Mouse (Mus musculus) midbrain, embryonic 12.5 days (tissue): ENCODE results near the gene Tprkb. TPM values are rescaled to one million over a fixed set of nuclear protein-coding genes. Genes with fewer than 3 reads are reported as not detected.
"Not testable (repeated sequence)": the region's sequence is repeated elsewhere in the genome, so short reads cannot be mapped to it uniquely, and the experiment has no call there.

Source experiments
- ATAC-seq: fragments of 200-750 bp; cut with Nextera tagmentation; 2 replicates; pipeline ENCODE4 v1.8.0; 2017; ENCODE audit warnings: low read depth, moderate TSS enrichment, moderate library complexity; ENCODE audit not compliant: low FRiP score
- H3K27ac ChIP-seq: fragments of 300-500 bp; sonication (generic); replicated peaks from 2 replicates; pipeline ENCODE4 v1.5.1; 2016; ENCODE audit warnings: mild to moderate bottlenecking
- H3K27me3 ChIP-seq: fragments of 300-500 bp; sonication (generic); 2 replicates; pipeline ENCODE4 v1.6.1; 2016; ENCODE audit warnings: mild to moderate bottlenecking
- H3K36me3 ChIP-seq: fragments of 300-500 bp; sonication (generic); 2 replicates; pipeline ENCODE4 v1.6.1; 2016
- H3K4me1 ChIP-seq: fragments of 300-500 bp; sonication (generic); 2 replicates; pipeline ENCODE4 v1.6.1; 2016
- H3K4me2 ChIP-seq: fragments of 300-500 bp; sonication (generic); replicated peaks from 2 replicates; pipeline ENCODE4 v1.6.1; 2016; ENCODE audit warnings: mild to moderate bottlenecking, moderate library complexity
- H3K4me3 ChIP-seq: fragments of 300-500 bp; sonication (generic); 2 replicates; pipeline ENCODE4 v1.5.1; 2016; ENCODE audit warnings: mild to moderate bottlenecking
- H3K9ac ChIP-seq: fragments of 300-500 bp; sonication (generic); replicated peaks from 2 replicates; pipeline ENCODE4 v1.6.1; 2016; ENCODE audit warnings: mild to moderate bottlenecking, moderate library complexity
- H3K9me3 ChIP-seq: fragments of 300-500 bp; sonication (generic); 2 replicates; pipeline ENCODE4 v1.6.1; 2016; ENCODE audit warnings: mild to moderate bottlenecking
- WGBS: fragments of 180-500 bp; shearing (Covaris S2); methylation state at CpG from one replicate; pipeline ENCODE4 v1.1.7; 2016; 5-methylcytosine and 5-hydroxymethylcytosine counted together
- polyA plus RNA-seq: library from polyadenylated mRNA; unstranded; fragments of >200 nt; fragmentation: Nextera tagmentation; extraction: Ambion mirVana; gene quantifications from 2 replicates; pipeline ENCODE4 v1.2.1, GENCODE M21; 2016

Gene Tprkb
- polyA plus RNA-seq, 1 experiment from 2014 or later, result 35.5 TPM

DNA sequence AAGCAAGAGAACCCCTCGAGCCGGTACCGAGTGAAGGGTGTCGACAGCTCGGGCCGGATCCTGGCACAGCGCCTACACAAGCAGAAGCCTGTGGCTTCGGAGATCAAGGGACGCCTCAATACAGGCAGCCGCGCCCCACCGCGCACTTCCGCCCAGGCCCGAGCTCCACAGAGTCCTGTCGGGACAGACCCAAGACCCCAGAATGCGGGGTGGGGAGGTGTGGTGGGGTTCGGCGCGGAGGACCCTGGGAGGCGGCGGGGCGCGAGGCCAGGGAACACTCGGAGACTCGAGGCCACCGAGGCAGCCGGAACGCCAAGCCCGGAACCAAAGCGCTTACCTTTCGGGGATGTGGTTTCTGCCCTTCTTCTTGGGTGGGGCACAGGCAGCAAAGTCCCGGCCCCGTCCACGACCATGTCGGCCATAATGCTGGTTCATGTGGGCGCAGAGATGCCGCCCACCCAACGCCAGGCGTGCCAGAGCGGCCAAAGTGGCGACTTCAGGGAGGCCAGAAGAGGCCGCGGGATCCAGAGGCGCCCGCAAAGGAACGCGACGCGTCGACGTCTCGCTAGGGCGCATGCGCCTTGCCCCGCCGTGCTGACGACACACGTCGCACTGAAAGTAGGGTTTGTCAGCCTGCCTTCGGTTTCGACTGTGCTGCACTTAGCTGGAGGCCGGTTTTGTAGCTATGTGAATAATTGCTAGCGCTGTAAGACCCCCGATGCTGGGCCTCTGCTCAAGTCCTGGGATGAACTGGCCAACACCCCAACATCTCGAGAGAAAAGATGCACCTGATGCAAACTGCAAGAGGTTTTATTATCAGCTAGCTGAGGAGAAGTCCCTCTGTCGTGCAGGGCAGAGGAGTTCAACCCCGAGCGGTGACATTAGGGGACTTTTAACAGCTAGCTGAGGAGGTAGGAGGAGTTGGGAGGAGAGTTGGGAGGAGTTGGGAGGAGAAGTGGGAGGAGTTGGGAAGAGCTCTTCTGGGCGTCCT lies 49.7 kb downstream of the Tprkb start, which contains the start of gene Dusp11:
Dusp11 (minus strand) TSS at position 567 of the 991 bp plus-strand sequence.
- under 1% methylated on average over 70 of the region's 70 CpGs for WGBS

DNA sequence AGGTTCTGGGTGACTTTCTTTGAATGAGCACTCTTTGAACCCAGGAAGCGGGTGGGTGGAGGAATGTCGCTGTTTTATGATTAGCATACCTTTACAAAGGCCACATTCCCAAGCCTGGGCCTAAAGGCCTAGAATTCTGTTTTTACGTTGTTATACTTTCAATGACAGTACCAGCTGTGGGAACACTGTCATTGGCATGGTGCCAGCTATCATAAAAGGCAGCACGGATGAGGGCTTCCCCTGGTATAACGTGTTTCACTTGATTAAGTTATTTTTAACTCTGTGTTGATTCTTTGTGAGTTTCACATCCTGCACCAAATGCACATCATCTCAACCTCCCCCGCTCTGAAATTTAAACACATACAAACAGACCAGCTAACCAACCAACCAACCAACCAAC lies 54.4 kb downstream of the Tprkb start:
- WGBS, result 57% methylated on average over 6 of the region's 6 CpGs
- H3K9ac ChIP-seq, H3K4me1 ChIP-seq, H3K4me3 ChIP-seq, H3K4me2 ChIP-seq, H3K9me3 ChIP-seq, H3K36me3 ChIP-seq, H3K27ac ChIP-seq, ATAC-seq, H3K27me3 ChIP-seq: not testable (repeated sequence)

More for the DNA sequence above, 49.7 kb downstream of the Tprkb start, which contains the start of gene Dusp11:
- Histone ChIP-seq H3K4me3 (peak within 1 kb of the TSS; percentile 77), H3K9ac (peak within 1 kb of the TSS; percentile 81), H3K27me3 (no peaks in the 10 kb centered on the region), H3K4me2 (peak within 1 kb of the TSS; percentile 76), H3K4me1 (peaks cover 15% of the 10 kb centered on the region), H3K27ac (peak within 1 kb of the TSS; percentile 93), H3K9me3 (no peaks in the 10 kb centered on the region), H3K36me3 (peaks cover 17% of the 10 kb centered on the region)
- ATAC-seq, result peak; percentile 96

DNA sequence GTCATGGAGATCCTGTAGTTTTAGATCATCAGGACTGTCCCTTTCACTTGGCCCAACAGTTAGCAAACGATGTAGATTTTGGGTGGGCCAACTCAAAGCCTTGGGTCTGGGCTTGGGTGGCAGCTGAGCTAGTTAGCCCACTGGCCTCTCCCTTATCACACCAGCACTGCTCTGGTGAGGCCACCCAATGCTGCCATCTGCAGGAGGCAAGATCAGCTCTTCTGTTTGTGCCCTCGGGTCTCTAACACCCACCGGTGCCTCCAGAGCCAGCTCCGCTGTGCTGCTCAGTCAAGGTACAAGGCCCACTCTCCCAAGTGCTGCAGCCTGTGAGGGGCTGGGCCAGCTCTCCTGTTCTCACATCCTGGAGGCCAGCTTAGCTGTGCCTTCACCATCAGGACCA lies 55.0 kb downstream of the Tprkb start:
- no peak overlapping the region for H3K9ac ChIP-seq
- H3K9me3 ChIP-seq, result no peaks in the 10 kb centered on the region
- no peak overlapping the region for H3K4me2 ChIP-seq
- H3K27ac ChIP-seq, result no peak overlapping the region
- H3K27me3 ChIP-seq, result no peaks in the 10 kb centered on the region
- ATAC-seq, result no peak
- no peaks in the 10 kb centered on the region for H3K4me1 ChIP-seq
- H3K4me3 ChIP-seq, result no peak overlapping the region
- 76% methylated on average over 4 of the region's 4 CpGs for WGBS
- no peaks in the 10 kb centered on the region for H3K36me3 ChIP-seq

DNA sequence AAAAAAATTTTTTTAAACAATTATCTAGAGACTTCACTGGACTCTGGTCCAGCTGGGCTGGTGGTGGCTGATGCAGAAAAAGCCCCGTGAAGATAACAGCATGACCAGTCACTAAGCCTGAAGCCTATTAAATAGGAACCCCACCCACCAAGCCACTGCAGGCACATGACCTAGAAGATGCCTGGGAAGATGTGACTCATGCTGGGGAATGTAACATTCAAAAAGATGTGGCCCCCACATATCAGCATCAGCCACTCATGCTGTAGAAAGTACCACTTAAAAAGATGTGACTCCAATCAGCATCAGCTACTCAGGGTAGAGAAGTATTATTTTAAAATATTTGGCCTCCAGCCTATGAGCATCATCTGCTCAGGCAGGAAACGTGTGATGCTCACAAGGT lies 58.2 kb downstream of the Tprkb start:
- WGBS, result 71% methylated on average over 2 of the region's 2 CpGs
- no peaks in the 10 kb centered on the region for H3K4me1 ChIP-seq
- ATAC-seq, result no peak
- no peak overlapping the region for H3K4me2 ChIP-seq
- no peak overlapping the region for H3K4me3 ChIP-seq
- H3K36me3 ChIP-seq, result no peaks in the 10 kb centered on the region
- H3K9me3 ChIP-seq, result no peaks in the 10 kb centered on the region
- H3K27ac ChIP-seq, result no peak overlapping the region
- no peaks in the 10 kb centered on the region for H3K27me3 ChIP-seq
- H3K9ac ChIP-seq, result no peak overlapping the region

GRCm38 (mm10) chr6:85972699-85973098 lies 61.0 kb downstream of the Tprkb start:
- Histone ChIP-seq H3K4me2 (no peak overlapping the region), H3K4me1 (no peaks in the 10 kb centered on the region), H3K27ac (no peak overlapping the region), H3K9ac (no peak overlapping the region), H3K36me3 (no peaks in the 10 kb centered on the region), H3K9me3 (no peaks in the 10 kb centered on the region), H3K4me3 (no peak overlapping the region), H3K27me3 (no peaks in the 10 kb centered on the region)
- no peak for ATAC-seq
- WGBS, result 69% methylated on average over 3 of the region's 3 CpGs

DNA sequence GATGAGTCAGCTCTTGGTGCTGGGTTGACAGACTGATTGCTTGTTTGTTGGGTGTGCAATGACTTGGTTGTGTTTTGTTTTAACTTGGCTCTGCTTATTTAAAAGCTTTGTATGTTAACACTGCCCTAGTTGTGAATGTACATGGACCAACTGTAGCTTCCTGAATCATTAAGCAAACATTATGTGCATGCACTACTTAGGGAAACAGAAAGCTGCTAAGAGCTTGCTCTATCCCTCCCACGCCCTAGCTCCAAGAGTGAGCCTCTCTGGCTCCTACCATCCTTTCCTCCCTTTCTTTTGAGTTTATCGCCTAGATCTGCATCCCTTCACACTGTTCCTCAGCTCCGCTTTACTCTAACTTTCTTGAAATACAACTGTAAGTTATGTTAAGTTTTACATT lies 61.7 kb downstream of the Tprkb start:
- Histone ChIP-seq H3K36me3 (no peaks in the 10 kb centered on the region), H3K4me3 (no peak overlapping the region), H3K9me3 (no peaks in the 10 kb centered on the region), H3K27me3 (no peaks in the 10 kb centered on the region), H3K4me2 (no peak overlapping the region), H3K9ac (no peak overlapping the region), H3K27ac (no peak overlapping the region), H3K4me1 (no peaks in the 10 kb centered on the region)
- ATAC-seq, result no peak
- 91% methylated on average over 3 of the region's 3 CpGs for WGBS

DNA sequence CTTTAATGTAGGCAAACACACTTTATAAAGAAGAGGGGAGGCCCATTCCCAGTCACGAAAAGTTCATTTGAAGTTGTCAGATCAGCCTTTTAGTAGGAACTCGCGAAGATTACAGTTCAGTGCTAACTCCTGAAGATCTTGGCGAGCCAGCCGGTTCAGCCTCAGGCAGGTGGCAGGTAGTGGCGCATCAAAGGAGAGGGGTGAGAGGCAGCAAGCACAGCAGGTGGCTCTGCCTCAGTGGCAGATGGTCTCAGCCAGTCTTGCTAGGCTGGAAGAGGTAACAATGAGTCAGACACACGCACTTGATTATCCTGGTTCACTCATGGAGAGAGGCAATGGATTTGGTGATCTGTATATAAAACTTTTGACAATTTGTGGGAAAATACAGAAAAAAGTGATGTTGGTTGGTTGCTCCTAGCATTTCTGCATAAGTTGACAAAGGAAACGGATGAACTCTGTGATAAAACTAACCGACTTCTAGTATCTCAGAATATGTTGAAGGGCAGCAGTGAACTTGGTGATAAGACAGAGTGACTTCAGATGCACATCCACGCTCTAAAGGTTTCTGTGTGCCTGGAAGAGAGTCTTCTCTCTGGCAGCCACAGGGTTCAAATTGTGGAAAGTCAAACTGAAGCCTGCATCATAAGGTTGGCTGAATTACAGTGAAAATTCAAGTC lies 63.4 kb downstream of the Tprkb start:
- Histone ChIP-seq H3K36me3 (no peaks in the 10 kb centered on the region), H3K27ac (no peak overlapping the region), H3K4me2 (no peak overlapping the region), H3K27me3 (no peaks in the 10 kb centered on the region), H3K4me3 (no peak overlapping the region), H3K9me3 (0 out of 2 replicates have a peak, but pooled peaks cover 3% of the 10 kb centered on the region), H3K9ac (no peak overlapping the region), H3K4me1 (no peaks in the 10 kb centered on the region)
- no peak for ATAC-seq
- WGBS, result 68% methylated on average over 10 of the region's 10 CpGs

DNA sequence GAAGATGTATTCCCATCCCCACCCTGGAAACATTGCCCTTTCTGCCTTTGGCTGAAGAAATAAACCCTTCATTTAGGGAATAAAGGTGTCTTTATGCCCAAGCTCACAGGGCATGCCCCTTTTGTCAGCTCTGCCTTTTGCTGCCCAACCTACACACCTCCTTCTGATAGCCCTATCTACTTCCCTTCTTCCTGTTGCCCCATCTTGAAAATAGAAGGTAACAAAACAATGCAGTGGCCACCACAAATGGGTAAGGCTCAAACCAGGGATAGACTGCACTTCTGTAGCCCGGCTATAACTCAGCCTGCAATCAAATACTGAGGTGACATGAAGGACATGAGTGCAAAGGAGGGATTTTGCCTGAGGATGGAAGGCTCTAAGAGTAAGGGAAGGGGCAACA lies 64.1 kb downstream of the Tprkb start:
- Histone ChIP-seq H3K36me3 (no peaks in the 10 kb centered on the region), H3K4me3 (no peak overlapping the region), H3K9me3 (0 out of 2 replicates have a peak, but pooled peaks cover 3% of the 10 kb centered on the region), H3K4me2 (no peak overlapping the region), H3K9ac (no peak overlapping the region), H3K27ac (no peak overlapping the region), H3K27me3 (no peaks in the 10 kb centered on the region), H3K4me1 (no peaks in the 10 kb centered on the region)
- no peak for ATAC-seq
- 97% methylated on average over 1 of the region's 1 CpGs for WGBS

GRCm38 (mm10) chr6:85976242-85976641 lies 64.6 kb downstream of the Tprkb start:
- H3K27me3 ChIP-seq, result no peaks in the 10 kb centered on the region
- H3K4me1 ChIP-seq, result no peaks in the 10 kb centered on the region
- WGBS, result 87% methylated on average over 5 of the region's 5 CpGs
- no peak overlapping the region for H3K9ac ChIP-seq
- no peak overlapping the region for H3K27ac ChIP-seq
- no peak for ATAC-seq
- no peak overlapping the region for H3K4me3 ChIP-seq
- no peak overlapping the region for H3K4me2 ChIP-seq
- 0 out of 2 replicates have a peak, but pooled peaks cover 3% of the 10 kb centered on the region for H3K9me3 ChIP-seq
- no peaks in the 10 kb centered on the region for H3K36me3 ChIP-seq

DNA sequence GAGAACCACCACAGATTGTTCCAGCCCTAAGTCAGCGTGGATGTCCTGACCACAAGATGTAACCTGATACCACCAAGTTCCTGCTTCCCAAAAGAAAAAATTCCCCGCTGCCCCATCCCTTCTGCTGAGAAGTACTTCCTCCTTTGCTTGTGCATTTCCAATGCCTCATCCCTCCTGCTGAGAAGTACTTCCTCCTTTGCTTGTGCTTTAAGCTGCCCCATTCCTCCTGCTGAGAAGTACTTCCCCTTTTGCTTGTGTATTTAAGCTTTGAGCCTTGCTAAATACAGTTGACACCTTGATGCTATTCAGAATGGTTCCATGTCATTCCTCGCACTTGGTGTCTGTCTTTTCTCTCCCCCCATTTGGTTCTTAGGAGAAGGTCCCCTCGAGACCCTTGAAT lies 67.1 kb downstream of the Tprkb start:
- H3K27ac ChIP-seq, H3K4me3 ChIP-seq, H3K9me3 ChIP-seq, H3K4me2 ChIP-seq, H3K9ac ChIP-seq, H3K27me3 ChIP-seq, ATAC-seq, H3K36me3 ChIP-seq, H3K4me1 ChIP-seq: not testable (repeated sequence)
- 85% methylated on average over 4 of the region's 4 CpGs for WGBS
